Mouse (Mus musculus): ENCODE results near the gene Ccdc73. TPM values are rescaled to one million over a fixed set of nuclear protein-coding genes. Genes with fewer than 3 reads are reported as not detected.

The Ccdc73 gene
- polyA plus RNA-seq, 1 experiment from 2014 or later = 9.7 TPM

GRCm38 (mm10) chr2:105040859-105041258, 173.3 kb downstream of the Ccdc73 start:
- no peaks in the 10 kb centered on the region for H3K36me3 ChIP-seq (ENCODE audit: control insufficient read depth, insufficient read depth, low read length)
- WGBS = 87% methylated on average over 4 of the region's 4 CpGs
- H3K27ac ChIP-seq (ENCODE audit: low read depth, low read length) = no peak overlapping the region
- H3K27me3 ChIP-seq (replicated peaks; ENCODE audit: control insufficient read depth, insufficient read depth, low read length) = no peaks in the 10 kb centered on the region
- H3K4me3 ChIP-seq (ENCODE audit: low read depth, low read length) = no peak overlapping the region
- ATAC-seq (no peak), DNase-seq (ENCODE audit: low spot score) (no peak)
- H3K4me1 ChIP-seq (ENCODE audit: control insufficient read depth, insufficient read depth, low read length) = no peaks in the 10 kb centered on the region; the same call in 1 of the 2 replicates
- no peak overlapping the region for H3K4me2 ChIP-seq (ENCODE audit: low read length)
- no peaks in the 10 kb centered on the region for H3K9me3 ChIP-seq (replicated peaks; ENCODE audit: control insufficient read depth, low read length)
- no peak overlapping the region for H3K9ac ChIP-seq (ENCODE audit: low read length)

- no peak overlapping the region for H3K4me2 ChIP-seq (ENCODE audit: low read length)
- WGBS = 69% methylated on average over 4 of the region's 4 CpGs
- no peaks in the 10 kb centered on the region for H3K9me3 ChIP-seq (replicated peaks; ENCODE audit: control insufficient read depth, low read length)
- H3K27ac ChIP-seq (ENCODE audit: low read depth, low read length) = no peak overlapping the region
- no peak for ATAC-seq
- no peaks in the 10 kb centered on the region for H3K27me3 ChIP-seq (replicated peaks; ENCODE audit: control insufficient read depth, insufficient read depth, low read length)
- no peaks in the 10 kb centered on the region for H3K4me1 ChIP-seq (ENCODE audit: control insufficient read depth, insufficient read depth, low read length)
- no peak overlapping the region for H3K4me3 ChIP-seq (ENCODE audit: low read depth, low read length)
- H3K36me3 ChIP-seq (ENCODE audit: control insufficient read depth, insufficient read depth, low read length) = no peaks in the 10 kb centered on the region
- no peak for DNase-seq (ENCODE audit: low spot score)
- no peak overlapping the region for H3K9ac ChIP-seq (ENCODE audit: low read length)
Observed at GRCm38 (mm10) chr2:105043152-105043551, 175.5 kb downstream of the Ccdc73 start.

GRCm38 (mm10) chr2:105048301-105048700, 180.7 kb downstream of the Ccdc73 start:
- Histone ChIP-seq H3K4me1 (ENCODE audit: control insufficient read depth, insufficient read depth, low read length) (no peaks in the 10 kb centered on the region), H3K9me3 (replicated peaks; ENCODE audit: control insufficient read depth, low read length) (no peaks in the 10 kb centered on the region), H3K9ac (ENCODE audit: low read length) (no peak overlapping the region), H3K27me3 (replicated peaks; ENCODE audit: control insufficient read depth, insufficient read depth, low read length) (no peaks in the 10 kb centered on the region), H3K27ac (ENCODE audit: low read depth, low read length) (no peak overlapping the region), H3K36me3 (ENCODE audit: control insufficient read depth, insufficient read depth, low read length) (no peaks in the 10 kb centered on the region), H3K4me2 (ENCODE audit: low read length) (no peak overlapping the region), H3K4me3 (ENCODE audit: low read depth, low read length) (no peak overlapping the region)
- no peak for ATAC-seq
- DNase-seq (ENCODE audit: low spot score) = no peak
- WGBS = 41% methylated on average over 1 of the region's 1 CpGs

GRCm38 (mm10) chr2:105055529-105055928, 187.9 kb downstream of the Ccdc73 start:
- H3K27me3 ChIP-seq (replicated peaks; ENCODE audit: control insufficient read depth, insufficient read depth, low read length) = no peaks in the 10 kb centered on the region
- no peak overlapping the region for H3K27ac ChIP-seq (ENCODE audit: low read depth, low read length)
- no peak overlapping the region for H3K4me3 ChIP-seq (ENCODE audit: low read depth, low read length)
- WGBS = 73% methylated on average over 1 of the region's 1 CpGs
- H3K9me3 ChIP-seq (replicated peaks; ENCODE audit: control insufficient read depth, low read length) = no peaks in the 10 kb centered on the region
- no peak overlapping the region for H3K4me2 ChIP-seq (ENCODE audit: low read length)
- H3K4me1 ChIP-seq (ENCODE audit: control insufficient read depth, insufficient read depth, low read length) = no peaks in the 10 kb centered on the region
- ATAC-seq (no peak), DNase-seq (ENCODE audit: low spot score) (no peak)
- H3K9ac ChIP-seq (ENCODE audit: low read length) = no peak overlapping the region
- H3K36me3 ChIP-seq (ENCODE audit: control insufficient read depth, insufficient read depth, low read length) = no peaks in the 10 kb centered on the region

- Histone ChIP-seq H3K4me3 (ENCODE audit: low read depth, low read length) (no peak overlapping the region), H3K27ac (ENCODE audit: low read depth, low read length) (no peak overlapping the region), H3K9ac (ENCODE audit: low read length) (no peak overlapping the region), H3K9me3 (replicated peaks; ENCODE audit: control insufficient read depth, low read length) (no peaks in the 10 kb centered on the region), H3K4me2 (ENCODE audit: low read length) (no peak overlapping the region), H3K4me1 (ENCODE audit: control insufficient read depth, insufficient read depth, low read length) (no peaks in the 10 kb centered on the region), H3K36me3 (ENCODE audit: control insufficient read depth, insufficient read depth, low read length) (no peaks in the 10 kb centered on the region), H3K27me3 (replicated peaks; ENCODE audit: control insufficient read depth, insufficient read depth, low read length) (no peaks in the 10 kb centered on the region)
- 89% methylated on average over 7 of the region's 7 CpGs for WGBS
- ATAC-seq (no peak), DNase-seq (ENCODE audit: low spot score) (no peak)
Observed at GRCm38 (mm10) chr2:105058577-105059116, 191.0 kb downstream of the Ccdc73 start.

GRCm38 (mm10) chr2:105062741-105063372, 195.3 kb downstream of the Ccdc73 start:
- Histone ChIP-seq H3K27me3 (replicated peaks; ENCODE audit: control insufficient read depth, insufficient read depth, low read length) (no peaks in the 10 kb centered on the region), H3K4me1 (ENCODE audit: control insufficient read depth, insufficient read depth, low read length) (no peaks in the 10 kb centered on the region), H3K9me3 (replicated peaks; ENCODE audit: control insufficient read depth, low read length) (no peaks in the 10 kb centered on the region), H3K4me2 (ENCODE audit: low read length) (no peak overlapping the region), H3K36me3 (ENCODE audit: control insufficient read depth, insufficient read depth, low read length) (no peaks in the 10 kb centered on the region), H3K4me3 (ENCODE audit: low read depth, low read length) (no peak overlapping the region), H3K27ac (ENCODE audit: low read depth, low read length) (no peak overlapping the region), H3K9ac (ENCODE audit: low read length) (no peak overlapping the region)
- 49% methylated on average over 7 of the region's 7 CpGs for WGBS
- no peak for ATAC-seq
- DNase-seq (ENCODE audit: low spot score) = no peak

Other genes with a start within 250 kb of the Ccdc73 start
- 43.8 and 52.7 TPM in 2 replicates for gene Tcp11l1, start 155.6 kb upstream of the Ccdc73 start, polyA plus RNA-seq (2014; fragmentation: Nextera tagmentation; extraction: Ambion mirVana)
- gene Pin1rt1, start 151.4 kb upstream of the Ccdc73 start, polyA plus RNA-seq (2014; fragmentation: Nextera tagmentation; extraction: Ambion mirVana) = not detected in 2 replicates
- 3.6 and 3.8 TPM in 2 replicates for gene Depdc7, start 124.9 kb upstream of the Ccdc73 start, polyA plus RNA-seq (2014; fragmentation: Nextera tagmentation; extraction: Ambion mirVana)
- gene Qser1, start 51.0 kb upstream of the Ccdc73 start, polyA plus RNA-seq (2014; fragmentation: Nextera tagmentation; extraction: Ambion mirVana) = 13.5 and 15.6 TPM in 2 replicates
- gene Prrg4, start 17.9 kb upstream of the Ccdc73 start, polyA plus RNA-seq (2014; fragmentation: Nextera tagmentation; extraction: Ambion mirVana) = 0.23 TPM in 2 replicates
- 249 and 273 TPM in 2 replicates for gene Eif3m, start 149.3 kb downstream of the Ccdc73 start, polyA plus RNA-seq (2014; fragmentation: Nextera tagmentation; extraction: Ambion mirVana)
- not detected in 2 replicates for gene Gm11060, start 224.2 kb downstream of the Ccdc73 start, polyA plus RNA-seq (2014; fragmentation: Nextera tagmentation; extraction: Ambion mirVana)

Measured in forebrain, embryonic 14.5 days (tissue).